Mouse (Mus musculus) kidney, embryonic 16.5 days (tissue): Measurements from ENCODE around the gene Tesc. TPM values are rescaled to one million over a fixed set of nuclear protein-coding genes. Genes with fewer than 3 reads are reported as not detected.
A peak's percentile ranks its signal among the peaks of the same experiment; 100 is the strongest.

Source experiments
- ATAC-seq: fragments of 200-750 bp; cut with Nextera tagmentation; 2 replicates; pipeline ENCODE4 v1.8.0; 2017; ENCODE audit warnings: moderate TSS enrichment; ENCODE audit not compliant: low FRiP score, low TSS enrichment
- H3K27ac ChIP-seq: fragments of 300-500 bp; sonication (generic); 2 replicates; pipeline ENCODE4 v1.5.1; 2014; ENCODE audit warnings: low read length
- H3K27me3 ChIP-seq: fragments of 300-500 bp; sonication (generic); 2 replicates; pipeline ENCODE4 v1.6.1; 2014; ENCODE audit warnings: low read length, control low read depth, mixed read lengths; ENCODE audit not compliant: insufficient read depth
- H3K36me3 ChIP-seq: fragments of 300-500 bp; sonication (generic); 2 replicates; pipeline ENCODE4 v1.6.1; 2014; ENCODE audit warnings: low read length, control low read depth, mixed read lengths; ENCODE audit not compliant: insufficient read depth
- H3K4me1 ChIP-seq: fragments of 300-500 bp; sonication (generic); 2 replicates; pipeline ENCODE4 v1.6.1; 2014; ENCODE audit warnings: low read length, control low read depth, mixed read lengths; ENCODE audit not compliant: insufficient read depth
- H3K4me2 ChIP-seq: fragments of 300-500 bp; sonication (generic); replicated peaks from 2 replicates; pipeline ENCODE4 v1.6.1; 2014; ENCODE audit warnings: low read depth, low read length
- H3K4me3 ChIP-seq: fragments of 300-500 bp; sonication (generic); 2 replicates; pipeline ENCODE4 v1.5.1; 2014; ENCODE audit warnings: mild to moderate bottlenecking, low read length
- H3K9ac ChIP-seq: fragments of 300-500 bp; sonication (generic); replicated peaks from 2 replicates; pipeline ENCODE4 v1.6.1; 2014; ENCODE audit warnings: low read length
- H3K9me3 ChIP-seq: fragments of 300-500 bp; sonication (generic); 2 replicates; pipeline ENCODE4 v1.6.1; 2016; ENCODE audit warnings: low read length, control low read depth
- WGBS: fragments of 180-500 bp; shearing (Covaris S2); extraction: QIAGEN DNeasy Blood & Tissue Kit; methylation state at CpG from one replicate; pipeline ENCODE4 v1.1.7; 2014; 5-methylcytosine and 5-hydroxymethylcytosine counted together
- polyA plus RNA-seq: library from polyadenylated mRNA; unstranded; fragments of >200 nt; fragmentation: Nextera tagmentation; extraction: Ambion mirVana; gene quantifications from 2 replicates; pipeline ENCODE4 v1.2.1, GENCODE M21; 2015

Tesc gene
- polyA plus RNA-seq, 1 experiment from 2014 or later, result 20.9 TPM

DNA sequence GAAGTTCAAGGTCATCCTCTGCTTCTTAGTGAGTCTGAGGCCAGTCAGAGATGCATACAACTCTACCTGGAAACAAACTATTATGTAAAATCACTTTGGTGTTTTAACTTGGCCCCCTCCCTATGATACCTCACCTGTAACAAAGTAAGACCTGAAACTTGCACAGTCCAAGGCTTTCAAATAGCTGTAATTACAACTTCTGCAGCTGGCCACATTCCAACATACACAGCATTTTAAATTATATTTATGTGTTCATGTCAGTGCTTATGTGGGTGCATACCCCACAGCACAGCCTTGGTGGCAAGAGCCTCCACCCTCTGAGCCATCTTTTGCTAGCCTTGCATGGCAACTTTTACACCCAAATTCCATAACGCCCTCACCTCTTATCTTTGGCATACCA is 7.1 kb downstream of the Tesc start:
- H3K9ac ChIP-seq, result no peak overlapping the region
- WGBS, result 89% methylated on average over 1 of the region's 1 CpGs
- no peaks in the 10 kb centered on the region for H3K36me3 ChIP-seq
- peaks cover 4% of the 10 kb centered on the region; the same call in 1 of the 2 replicates for H3K9me3 ChIP-seq
- no peak overlapping the region for H3K4me3 ChIP-seq
- no peak overlapping the region for H3K4me2 ChIP-seq
- no peak for ATAC-seq
- H3K27ac ChIP-seq, result no peak overlapping the region
- H3K27me3 ChIP-seq, result peaks cover 7% of the 10 kb centered on the region; the same call in 1 of the 2 replicates
- H3K4me1 ChIP-seq, result peaks cover 12% of the 10 kb centered on the region

DNA sequence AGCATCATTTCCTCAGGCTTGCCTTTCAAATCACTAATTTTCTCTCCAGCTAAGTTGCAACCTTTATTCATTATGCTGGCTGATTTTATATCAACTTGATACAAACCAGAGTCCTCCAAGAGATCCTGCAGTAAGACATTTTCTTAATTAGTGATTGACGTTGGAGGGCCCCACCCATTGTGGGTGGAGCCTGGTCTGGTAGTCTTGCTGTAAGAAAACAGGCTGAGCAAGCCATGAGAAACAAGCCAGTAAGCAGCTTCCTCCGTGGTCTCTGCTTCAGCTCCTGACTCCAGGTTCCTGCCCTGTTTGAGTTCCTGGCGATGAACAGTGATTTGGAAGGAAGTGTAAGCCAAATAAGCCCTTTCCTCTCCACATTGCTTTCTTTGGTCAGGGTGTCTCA is 8.2 kb downstream of the Tesc start:
- no peak for ATAC-seq
- H3K27ac ChIP-seq, result no peak overlapping the region
- H3K9me3 ChIP-seq, result peaks cover 4% of the 10 kb centered on the region; the same call in 1 of the 2 replicates
- H3K36me3 ChIP-seq, result no peaks in the 10 kb centered on the region
- H3K4me3 ChIP-seq, result no peak overlapping the region
- WGBS, result 61% methylated on average over 3 of the region's 3 CpGs
- H3K9ac ChIP-seq, result no peak overlapping the region
- no peaks in the 10 kb centered on the region for H3K27me3 ChIP-seq
- no peak overlapping the region for H3K4me2 ChIP-seq
- peaks cover 12% of the 10 kb centered on the region for H3K4me1 ChIP-seq

DNA sequence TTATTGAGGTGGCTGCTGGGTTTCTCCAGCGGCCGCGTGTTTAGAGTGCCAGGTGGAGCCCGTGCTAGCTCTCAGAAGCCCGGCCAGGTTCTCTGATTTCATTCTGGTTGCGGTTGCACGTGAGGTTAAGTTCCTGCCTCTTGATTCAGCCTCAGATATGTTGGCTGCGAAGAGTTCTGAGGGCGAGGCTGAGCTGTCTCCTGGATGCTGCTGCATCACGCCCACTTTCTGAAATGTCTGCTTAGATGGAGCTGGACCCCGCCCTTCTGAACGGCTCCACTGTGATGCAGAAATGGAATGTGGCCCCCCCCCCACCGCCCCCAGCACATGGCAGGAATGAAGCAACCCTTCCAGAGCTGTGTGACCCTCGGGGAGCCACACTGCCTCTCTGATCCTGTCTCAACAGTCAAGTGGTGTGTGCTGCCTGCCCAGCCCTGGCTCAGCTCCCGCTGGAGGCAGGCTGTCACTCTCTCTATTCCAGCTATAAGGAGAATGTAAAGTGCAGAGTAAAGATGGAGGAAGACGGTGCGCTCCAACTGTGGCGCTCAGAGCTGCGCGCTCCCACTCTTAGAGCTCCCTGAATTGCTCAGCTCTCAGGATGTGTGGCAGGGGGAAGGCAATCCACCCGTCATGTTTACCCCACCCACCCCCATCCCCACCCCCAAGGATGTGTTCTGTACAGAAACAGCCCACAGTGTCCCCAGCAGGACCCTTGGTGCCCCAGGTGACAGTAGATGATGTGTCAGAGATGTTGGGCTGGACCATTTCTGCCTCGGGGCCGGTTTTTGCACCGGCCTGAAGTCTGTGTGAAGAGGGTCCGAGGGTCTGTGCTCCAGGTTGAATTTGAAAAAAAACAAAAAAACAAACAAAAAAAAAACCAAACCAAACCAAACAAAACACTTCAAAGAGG is 9.6 kb downstream of the Tesc start:
- H3K4me1 ChIP-seq, result peaks cover 12% of the 10 kb centered on the region
- H3K4me2 ChIP-seq, result peak overlapping the region; percentile 32
- H3K27me3 ChIP-seq, result no peaks in the 10 kb centered on the region
- H3K9ac ChIP-seq, result 0 out of 2 replicates have a peak overlapping the region, but pooled peaks have one; percentile 54
- no peaks in the 10 kb centered on the region for H3K36me3 ChIP-seq
- no peak overlapping the region for H3K4me3 ChIP-seq
- ATAC-seq, result no peak; the same call in 1 of the 2 replicates
- WGBS, result 43% methylated on average over 25 of the region's 25 CpGs
- peaks cover 4% of the 10 kb centered on the region; the same call in 1 of the 2 replicates for H3K9me3 ChIP-seq
- H3K27ac ChIP-seq, result no peak overlapping the region

DNA sequence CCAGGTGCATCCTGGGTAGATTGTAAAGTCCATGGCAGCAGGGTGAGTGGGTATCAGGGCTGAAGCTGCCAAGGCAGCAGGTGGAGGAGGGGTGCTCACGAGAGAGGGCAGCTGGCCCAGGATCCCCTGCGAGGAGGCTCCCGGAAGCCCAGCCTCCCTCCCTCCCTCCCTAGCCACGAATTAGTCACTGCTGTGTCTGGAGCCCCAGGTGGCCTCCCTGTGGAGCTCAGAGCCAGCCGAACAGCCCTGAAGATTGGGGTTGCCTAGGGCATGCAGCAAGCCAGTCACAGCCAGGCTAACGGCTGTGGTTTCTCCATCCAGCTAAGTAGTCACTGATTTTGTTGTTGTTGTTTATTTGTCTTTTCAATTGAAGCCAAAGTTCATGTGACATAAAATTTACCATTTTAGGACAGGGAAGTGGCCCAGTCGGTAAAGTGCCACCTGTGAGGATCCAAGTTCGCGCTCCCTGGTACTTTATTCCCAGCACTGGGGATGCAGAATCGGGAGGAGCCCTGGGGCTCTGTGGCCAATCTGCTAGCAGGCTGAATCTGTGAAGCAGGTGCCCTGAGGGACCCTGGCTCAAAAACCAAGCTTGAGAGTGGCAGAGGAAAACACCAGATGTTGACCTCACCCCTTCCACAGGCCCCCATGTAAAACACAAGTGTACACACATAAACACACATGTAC is 10.4 kb downstream of the Tesc start:
- WGBS, result 17% methylated on average over 10 of the region's 10 CpGs
- ATAC-seq, result peak; percentile 88

DNA sequence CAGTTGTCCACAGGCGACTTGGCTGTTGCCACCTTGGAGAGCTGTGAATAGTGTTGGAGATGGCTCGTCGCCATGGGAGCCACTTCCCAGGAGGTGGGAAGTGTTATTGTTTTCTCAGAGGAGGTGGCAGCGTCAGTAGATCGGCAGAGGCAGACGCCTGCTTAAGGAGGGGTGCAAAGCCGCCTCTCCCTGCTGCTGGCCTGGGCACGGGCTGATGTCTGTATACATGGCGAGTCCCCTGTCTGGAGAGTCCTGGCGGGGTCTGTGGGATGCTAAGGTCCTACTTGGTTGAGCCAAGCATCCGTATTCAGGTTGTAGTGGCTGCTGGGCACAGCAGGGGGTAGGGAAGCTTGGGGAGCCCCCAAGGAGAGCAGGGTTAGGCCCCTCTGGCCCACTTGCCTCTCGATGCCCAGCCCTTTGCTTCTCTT is 11.7 kb downstream of the Tesc start:
- Histone ChIP-seq H3K4me3 (no peak overlapping the region), H3K4me2 (no peak overlapping the region), H3K27ac (no peak overlapping the region), H3K9ac (no peak overlapping the region), H3K36me3 (no peaks in the 10 kb centered on the region), H3K27me3 (no peaks in the 10 kb centered on the region), H3K4me1 (peaks cover 12% of the 10 kb centered on the region), H3K9me3 (peaks cover 4% of the 10 kb centered on the region; the same call in 1 of the 2 replicates)
- WGBS, result 43% methylated on average over 12 of the region's 12 CpGs
- no peak for ATAC-seq

More for the DNA sequence above, 10.4 kb downstream of the Tesc start:
- peaks cover 4% of the 10 kb centered on the region; the same call in 1 of the 2 replicates for H3K9me3 ChIP-seq
- peaks cover 12% of the 10 kb centered on the region for H3K4me1 ChIP-seq
- H3K9ac ChIP-seq, result 0 out of 2 replicates have a peak overlapping the region, but pooled peaks have one; percentile 54
- H3K4me2 ChIP-seq, result peak overlapping the region; percentile 32
- no peaks in the 10 kb centered on the region for H3K36me3 ChIP-seq
- no peak overlapping the region for H3K4me3 ChIP-seq
- no peak overlapping the region for H3K27ac ChIP-seq
- H3K27me3 ChIP-seq, result no peaks in the 10 kb centered on the region

DNA sequence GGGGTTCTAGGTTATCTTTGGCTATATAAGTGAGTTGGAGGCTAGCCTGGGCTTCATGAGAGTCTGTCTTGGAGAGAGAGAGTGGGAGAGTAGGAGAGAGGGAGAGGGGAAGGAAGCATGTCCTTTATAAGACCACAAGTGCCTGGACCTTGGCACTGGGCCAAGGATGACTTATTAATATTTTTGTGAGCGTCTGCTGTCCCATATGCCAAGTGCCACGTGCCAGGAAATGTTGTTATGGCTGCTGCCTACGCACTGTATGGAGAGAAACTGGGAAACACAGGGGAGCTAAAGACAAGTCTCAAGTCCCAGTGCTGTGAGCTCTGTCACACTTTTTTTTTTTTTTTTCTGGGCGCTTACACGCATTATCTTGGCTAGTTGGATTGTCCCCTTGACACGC is 15.1 kb downstream of the Tesc start:
- 88% methylated on average over 6 of the region's 6 CpGs for WGBS
- no peak overlapping the region for H3K9ac ChIP-seq
- H3K4me2 ChIP-seq, result no peak overlapping the region
- no peaks in the 10 kb centered on the region for H3K27me3 ChIP-seq
- peaks cover 5% of the 10 kb centered on the region for H3K4me1 ChIP-seq
- no peak for ATAC-seq
- H3K4me3 ChIP-seq, result no peak overlapping the region
- H3K27ac ChIP-seq, result no peak overlapping the region
- no peaks in the 10 kb centered on the region for H3K36me3 ChIP-seq
- H3K9me3 ChIP-seq, result no peaks in the 10 kb centered on the region

DNA sequence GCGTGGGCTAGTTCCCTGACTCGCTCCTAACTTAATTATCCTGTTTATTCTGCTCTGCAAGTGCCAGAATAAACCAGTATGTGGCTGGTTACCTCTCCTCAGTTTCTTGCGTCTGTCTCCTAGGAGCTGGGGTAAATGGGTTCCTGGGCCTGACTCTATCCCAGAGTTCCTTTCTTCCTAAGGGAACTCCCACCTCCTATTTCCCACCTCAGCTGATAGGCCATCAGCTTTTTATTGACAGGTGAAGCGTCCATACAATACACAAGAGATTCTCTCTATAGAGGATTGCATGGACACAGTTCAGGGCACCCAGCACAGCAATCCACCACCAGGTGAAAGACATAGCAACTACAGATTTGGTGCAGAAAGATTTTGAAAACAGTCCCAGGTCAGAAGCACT is 16.2 kb downstream of the Tesc start:
- Histone ChIP-seq H3K4me1 (no peaks in the 10 kb centered on the region), H3K4me2 (no peak overlapping the region), H3K9me3 (no peaks in the 10 kb centered on the region), H3K4me3 (no peak overlapping the region), H3K27me3 (no peaks in the 10 kb centered on the region), H3K27ac (no peak overlapping the region), H3K9ac (no peak overlapping the region), H3K36me3 (no peaks in the 10 kb centered on the region)
- WGBS, result 88% methylated on average over 4 of the region's 4 CpGs
- ATAC-seq, result no peak

DNA sequence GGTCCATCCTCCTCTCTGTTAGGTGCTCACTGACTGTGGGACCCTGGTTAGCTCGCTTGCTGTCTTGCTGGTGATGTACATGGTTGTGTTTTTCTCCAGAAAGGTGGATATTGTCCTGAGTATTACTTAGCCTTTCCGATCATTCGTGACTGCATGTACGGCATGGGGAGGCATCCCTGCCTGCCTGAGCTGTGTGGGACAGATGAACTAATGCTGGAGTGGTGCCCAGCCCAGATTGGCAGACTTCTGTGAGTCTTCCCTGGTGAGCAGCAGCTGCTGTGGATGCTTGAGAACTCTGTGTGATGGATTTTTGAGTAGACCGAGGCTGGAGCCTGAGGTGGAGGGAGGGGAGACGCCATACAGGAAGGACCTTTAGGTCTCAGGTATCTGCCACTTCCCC is 17.4 kb downstream of the Tesc start:
- ATAC-seq, result no peak
- no peak overlapping the region for H3K4me2 ChIP-seq
- 85% methylated on average over 6 of the region's 6 CpGs for WGBS

DNA sequence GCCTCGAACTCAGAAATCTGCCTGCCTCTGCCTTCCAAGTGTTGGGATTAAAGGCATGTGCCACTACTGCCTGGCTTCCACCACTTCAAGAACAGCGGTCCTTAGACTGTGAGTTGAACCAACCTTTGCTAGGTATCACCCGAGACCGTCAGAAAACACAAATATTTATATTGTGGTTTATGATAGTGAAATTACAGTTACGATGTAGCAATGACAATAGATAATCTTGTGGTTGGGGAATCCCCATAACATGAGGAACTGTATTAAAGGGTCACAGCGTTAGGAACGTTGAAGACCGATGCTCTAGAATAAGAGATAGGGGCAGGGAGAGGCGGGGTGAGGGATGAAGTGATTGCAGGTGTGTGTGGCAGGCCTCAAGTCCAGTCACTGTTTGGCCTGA is 17.8 kb downstream of the Tesc start:
- H3K4me1 ChIP-seq, result no peaks in the 10 kb centered on the region
- H3K4me2 ChIP-seq, result no peak overlapping the region
- H3K27me3 ChIP-seq, result no peaks in the 10 kb centered on the region
- no peak overlapping the region for H3K9ac ChIP-seq
- WGBS, result 94% methylated on average over 9 of the region's 9 CpGs
- H3K27ac ChIP-seq, result no peak overlapping the region
- no peaks in the 10 kb centered on the region for H3K36me3 ChIP-seq
- ATAC-seq, result no peak
- no peak overlapping the region for H3K4me3 ChIP-seq
- no peaks in the 10 kb centered on the region for H3K9me3 ChIP-seq

More for the DNA sequence above, 17.4 kb downstream of the Tesc start:
- H3K9me3 ChIP-seq, result no peaks in the 10 kb centered on the region
- no peaks in the 10 kb centered on the region for H3K27me3 ChIP-seq
- no peaks in the 10 kb centered on the region for H3K36me3 ChIP-seq
- no peak overlapping the region for H3K4me3 ChIP-seq
- H3K9ac ChIP-seq, result no peak overlapping the region
- H3K27ac ChIP-seq, result no peak overlapping the region
- no peaks in the 10 kb centered on the region for H3K4me1 ChIP-seq
